In the genomic region with DNA sequence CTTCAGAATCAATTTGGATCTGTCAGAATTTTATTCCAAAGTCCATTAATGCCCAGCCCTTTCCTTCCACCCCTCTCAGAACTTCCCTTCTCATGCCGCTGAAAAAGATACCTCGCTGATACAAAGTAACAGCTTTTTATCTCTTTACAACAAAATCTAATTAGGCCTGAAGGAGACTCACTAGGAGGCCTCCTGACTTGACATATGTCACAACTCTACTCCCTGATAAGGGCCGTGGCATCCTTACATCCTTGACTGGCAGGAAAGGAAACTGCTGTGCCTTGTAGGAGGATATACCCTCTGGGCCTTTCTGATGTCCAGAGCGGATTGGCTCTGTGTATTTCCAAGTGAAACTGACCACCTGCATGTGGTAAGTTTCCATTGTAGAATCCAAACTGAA, we compare ENCODE assay signal across 32 mouse cellular contexts. TPM values are rescaled to one million over a fixed set of nuclear protein-coding genes. Genes with fewer than 3 reads are reported as not detected.
"Had no signal": no experiment of that assay in that cellular context is flagged by ENCODE, and none has a peak within 500 bp of the region (broad histone marks: within the 10 kb centered on the region; RNA-seq: fewer than 3 reads in every experiment).

No protein-coding gene starts in this region.

- H3K9ac ChIP-seq: limb, embryonic 12.5 days; limb, embryonic 13.5 days; limb, embryonic 15.5 days; liver, embryonic 14.5 days; liver, postnatal 0 days; lung, embryonic 14.5 days; lung, embryonic 15.5 days; midbrain, embryonic 12.5 days; midbrain, embryonic 13.5 days; midbrain, embryonic 15.5 days; neural tube, embryonic 12.5 days had no signal

- DNase-seq: left cerebral cortex, postnatal 4 days; liver, postnatal 0 days; lung, adult 18-20 months; lung, adult 2 months; lung, embryonic 14.5 days; lung, postnatal 10 days; lung, postnatal 14 days; lung, postnatal 36 days; lung, postnatal 4 days; midbrain, embryonic 14.5 days had no signal

- H3K27me3 ChIP-seq: limb, embryonic 12.5 days; limb, embryonic 13.5 days; limb, embryonic 15.5 days; lung, embryonic 15.5 days; midbrain, embryonic 15.5 days; neural tube, embryonic 12.5 days had no signal

- H3K4me2 ChIP-seq: limb, embryonic 12.5 days; limb, embryonic 13.5 days; limb, embryonic 15.5 days; liver, embryonic 11.5 days; lung, embryonic 14.5 days; lung, embryonic 15.5 days; midbrain, embryonic 11.5 days; midbrain, embryonic 12.5 days; midbrain, embryonic 13.5 days; midbrain, embryonic 15.5 days; neural tube, embryonic 12.5 days had no signal

- ATAC-seq: liver, postnatal 0 days; lung, postnatal 0 days; midbrain, embryonic 13.5 days; midbrain, embryonic 15.5 days; midbrain, embryonic 16.5 days had no signal

- H3K27ac ChIP-seq: left cerebral cortex, adult 2 months; limb, embryonic 10.5 days; limb, embryonic 12.5 days; limb, embryonic 13.5 days; limb, embryonic 15.5 days; liver, embryonic 14.5 days; lung, embryonic 15.5 days; macrophage; midbrain, embryonic 10.5 days; midbrain, embryonic 12.5 days; midbrain, embryonic 13.5 days; midbrain, embryonic 15.5 days; neural tube, embryonic 12.5 days had no signal

- H3K36me3 ChIP-seq: limb, embryonic 10.5 days; limb, embryonic 12.5 days; limb, embryonic 13.5 days; limb, embryonic 15.5 days; lung, embryonic 15.5 days; midbrain, embryonic 10.5 days; midbrain, embryonic 12.5 days; midbrain, embryonic 13.5 days; midbrain, embryonic 15.5 days; neural tube, embryonic 12.5 days had no signal

- H3K9me3 ChIP-seq: limb, embryonic 10.5 days; limb, embryonic 12.5 days; limb, embryonic 13.5 days; limb, embryonic 15.5 days; lung, embryonic 15.5 days; megakaryocyte, embryonic 14.5 days; midbrain, embryonic 10.5 days; midbrain, embryonic 12.5 days; midbrain, embryonic 13.5 days; midbrain, embryonic 15.5 days; neural tube, embryonic 12.5 days had no signal

- H3K4me1 ChIP-seq: limb, embryonic 12.5 days; lung, embryonic 15.5 days had no signal

- H3K4me3 ChIP-seq: left cerebral cortex, adult 2 months; limb, embryonic 10.5 days; limb, embryonic 12.5 days; limb, embryonic 13.5 days; limb, embryonic 15.5 days; lung, embryonic 15.5 days; megakaryocyte, embryonic 14.5 days; midbrain, embryonic 10.5 days; midbrain, embryonic 12.5 days; midbrain, embryonic 13.5 days; midbrain, embryonic 15.5 days; myocyte; neural tube, embryonic 12.5 days had no signal

RNA-seq across cellular contexts. Expression of gene Galnt9, which starts 54.5 kb away (rescaled TPM):
- total RNA-seq: liver, adult 2 months; megakaryocyte-erythroid progenitor cell, adult 5-6 weeks had no signal
- polyA plus RNA-seq: limb, embryonic 10.5 days; limb, embryonic 11.5 days; lung, embryonic 14.5 days had no signal
